Mouse (Mus musculus): ENCODE data around the gene Mbd4. TPM values are rescaled to one million over a fixed set of nuclear protein-coding genes. Genes with fewer than 3 reads are reported as not detected.

Mbd4 gene
- 1 to 10 TPM in 1 of 2 experiments, under 1 TPM in 1; 0.18 to 1.3 TPM for polyA plus RNA-seq (2012; fragmentation: generic; extraction: Trizol)

GRCm38 (mm10) chr6:115853091-115853813, at the start of gene Mbd4, which contains the start of gene Ift122:
Gene Mbd4, minus strand, starts transcription at chr6:115853371.
Gene Ift122, plus strand, starts transcription at chr6:115853470.

GRCm38 (mm10) chr6:115838161-115838597, 15.0 kb downstream of the Mbd4 start, which contains the start of gene Efcab12:
Gene Efcab12, minus strand, starts transcription at chr6:115838412.

GRCm38 (mm10) chr6:115808488-115809231, 44.5 kb downstream of the Mbd4 start, which contains the start of gene Rpl32:
Gene Rpl32, minus strand, starts transcription at chr6:115808747.

Other genes with a start within 250 kb of the Mbd4 start
- 10 to 100 TPM; 22.8 to 56.6 TPM for gene Raf1, start 176.7 kb downstream of the Mbd4 start, polyA plus RNA-seq (2012; fragmentation: generic; extraction: Trizol)
- gene Tmem40, start 91.0 kb downstream of the Mbd4 start, polyA plus RNA-seq (2012; fragmentation: generic; extraction: Trizol) = under 1 TPM in 1 of 2 experiments, not detected in 1; 0.06 TPM
- gene Cand2, start 78.8 kb downstream of the Mbd4 start, polyA plus RNA-seq (2012; fragmentation: generic; extraction: Trizol) = 1 to 10 TPM in 1 of 2 experiments, under 1 TPM in 1; 0.88 to 3.7 TPM
- gene Rpl32, start 44.6 kb downstream of the Mbd4 start, polyA plus RNA-seq (2012; fragmentation: generic; extraction: Trizol) = 1,000 to 10,000 TPM; 6,992 to 7,807 TPM
- under 1 TPM in 1 of 2 experiments, not detected in 1; 0.02 TPM for gene Efcab12, start 15.0 kb downstream of the Mbd4 start, polyA plus RNA-seq (2012; fragmentation: generic; extraction: Trizol)
- 10 to 100 TPM in 1 of 2 experiments, 1 to 10 TPM in 1; 8.1 to 36.0 TPM for gene Ift122, start 99 bp upstream of the Mbd4 start, polyA plus RNA-seq (2012; fragmentation: generic; extraction: Trizol)
- gene Rho, start 78.4 kb upstream of the Mbd4 start, polyA plus RNA-seq (2012; fragmentation: generic; extraction: Trizol) = under 1 TPM; 0.04 to 0.58 TPM
- gene H1foo, start 91.6 kb upstream of the Mbd4 start, polyA plus RNA-seq (2012; fragmentation: generic; extraction: Trizol) = not detected
- 10 to 100 TPM; 10.3 to 76.4 TPM for gene Plxnd1, start 141.6 kb upstream of the Mbd4 start, polyA plus RNA-seq (2012; fragmentation: generic; extraction: Trizol)